ENCODE assay signal across 10 mouse cellular contexts in the genomic region with DNA sequence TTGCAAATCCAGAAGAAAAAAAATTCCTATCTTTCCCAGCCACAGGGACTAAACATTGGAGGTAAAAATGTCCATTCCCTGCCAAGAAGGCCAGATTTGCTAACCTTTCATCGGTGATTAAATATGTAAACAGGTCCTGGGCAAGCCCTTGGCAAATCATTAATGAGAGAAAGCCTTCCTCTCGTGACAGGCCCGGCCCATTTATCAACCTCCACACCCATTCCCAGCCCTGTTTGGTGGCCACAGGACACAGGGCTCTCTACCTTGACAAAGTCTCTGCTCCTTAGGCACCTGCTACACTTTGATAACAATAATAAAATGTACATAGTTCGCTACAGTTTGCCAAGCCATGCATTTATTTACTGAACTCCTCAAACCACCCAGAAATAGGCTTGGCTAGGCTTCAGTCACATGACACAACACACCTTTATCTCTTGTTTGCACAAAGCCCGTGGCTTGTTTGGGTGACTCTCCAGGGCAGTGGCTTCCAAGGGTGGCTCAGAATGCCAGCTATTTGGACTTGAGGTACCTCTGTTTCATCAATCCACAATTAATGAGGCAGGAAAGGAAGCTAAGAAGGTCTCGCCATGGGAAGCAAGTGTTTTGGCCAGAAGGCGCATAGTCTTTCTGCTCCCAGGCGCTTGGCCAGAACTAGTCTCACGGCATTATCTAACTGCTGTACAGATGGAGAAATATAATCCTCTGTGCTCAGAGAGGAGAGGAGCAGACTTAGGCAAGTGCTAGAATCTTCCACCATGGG. TPM values are rescaled to one million over a fixed set of nuclear protein-coding genes. Genes with fewer than 3 reads are reported as not detected.
DNase-seq lines count a peak whose midpoint lies in the region; ATAC-seq lines count a peak whose summit lies in the region.
"Had no signal": no experiment of that assay in that cellular context is flagged by ENCODE, and none has a peak within 500 bp of the region (broad histone marks: within the 10 kb centered on the region; RNA-seq: fewer than 3 reads in every experiment).

No protein-coding gene starts in this region.

- 61% methylated on average over 9 of the region's 9 CpGs for WGBS in kidney, embryonic 14.5 days
- 55% methylated on average over 9 of the region's 9 CpGs for WGBS in liver, embryonic 11.5 days
- WGBS in stomach, embryonic 15.5 days = 27% methylated on average over 9 of the region's 9 CpGs
- WGBS in embryonic facial prominence, embryonic 10.5 days = 84% methylated on average over 9 of the region's 9 CpGs

- no peak for ATAC-seq in kidney, embryonic 14.5 days (ENCODE audit: low FRiP score, low TSS enrichment)
- peak; percentile 63 for ATAC-seq in liver, embryonic 11.5 days (replicated peaks; ENCODE audit: low FRiP score)
- ATAC-seq in stomach, embryonic 15.5 days (ENCODE audit: insufficient read depth, low FRiP score, low read depth) = peak; percentile 92

- H3K27me3 ChIP-seq in kidney, embryonic 14.5 days (ENCODE audit: control insufficient read depth, insufficient read depth, low read length) = no peaks in the 10 kb centered on the region
- no peaks in the 10 kb centered on the region for H3K27me3 ChIP-seq in liver, embryonic 11.5 days (replicated peaks; ENCODE audit: control insufficient read depth, insufficient read depth, low read length)
- H3K27me3 ChIP-seq in stomach, embryonic 15.5 days (replicated peaks) = no peaks in the 10 kb centered on the region
- peaks cover 14% of the 10 kb centered on the region for H3K27me3 ChIP-seq in embryonic facial prominence, embryonic 10.5 days (replicated peaks; ENCODE audit: low read depth, poor library complexity, severe bottlenecking)

- intact Hi-C loops in left cerebral cortex, postnatal 25 days (cut with DNase I) = loop anchor here (5.0 kb wide), 4 partner anchors 78 to 212 kb away; no protein-coding TSS in a partner anchor

- no peaks in the 10 kb centered on the region for H3K9me3 ChIP-seq in kidney, embryonic 14.5 days (ENCODE audit: control insufficient read depth, low read length)
- H3K9me3 ChIP-seq in liver, embryonic 11.5 days (ENCODE audit: control insufficient read depth, low read length) = no peaks in the 10 kb centered on the region
- H3K9me3 ChIP-seq in stomach, embryonic 15.5 days = no peaks in the 10 kb centered on the region
- no peaks in the 10 kb centered on the region for H3K9me3 ChIP-seq in embryonic facial prominence, embryonic 10.5 days

- H3K27ac ChIP-seq in kidney, embryonic 14.5 days (ENCODE audit: low read depth, low read length) = no peak overlapping the region
- H3K27ac ChIP-seq in liver, embryonic 11.5 days (ENCODE audit: low read depth, low read length) = peak overlapping the region; percentile 52; the same call in 1 of the 2 replicates
- peak overlapping the region; percentile 75 for H3K27ac ChIP-seq in stomach, embryonic 15.5 days
- no peak overlapping the region for H3K27ac ChIP-seq in embryonic facial prominence, embryonic 10.5 days (replicated peaks)
- H3K27ac ChIP-seq: heart, adult 2 months; left cerebral cortex, adult 2 months had no signal

- peaks cover 16% of the 10 kb centered on the region for H3K4me1 ChIP-seq in kidney, embryonic 14.5 days (ENCODE audit: control insufficient read depth, insufficient read depth, low read length)
- H3K4me1 ChIP-seq in liver, embryonic 11.5 days (replicated peaks; ENCODE audit: control insufficient read depth, insufficient read depth, low read length) = peaks cover 15% of the 10 kb centered on the region
- H3K4me1 ChIP-seq in stomach, embryonic 15.5 days = peaks cover 22% of the 10 kb centered on the region; the same call in 1 of the 2 replicates
- peaks cover 18% of the 10 kb centered on the region for H3K4me1 ChIP-seq in embryonic facial prominence, embryonic 10.5 days

- no peak overlapping the region for H3K4me2 ChIP-seq in kidney, embryonic 14.5 days (replicated peaks; ENCODE audit: low read depth, low read length)
- H3K4me2 ChIP-seq in liver, embryonic 11.5 days = peak overlapping the region; percentile 37
- H3K4me2 ChIP-seq in stomach, embryonic 15.5 days = peak overlapping the region; percentile 3; the same call in 1 of the 2 replicates

- no peaks in the 10 kb centered on the region for H3K36me3 ChIP-seq in kidney, embryonic 14.5 days (ENCODE audit: control insufficient read depth, insufficient read depth, low read length)
- H3K36me3 ChIP-seq in liver, embryonic 11.5 days (ENCODE audit: control insufficient read depth, insufficient read depth, low read length) = no peaks in the 10 kb centered on the region
- H3K36me3 ChIP-seq in stomach, embryonic 15.5 days = no peaks in the 10 kb centered on the region
- H3K36me3 ChIP-seq in embryonic facial prominence, embryonic 10.5 days (replicated peaks) = no peaks in the 10 kb centered on the region

- H3K9ac ChIP-seq in kidney, embryonic 14.5 days (ENCODE audit: low read depth, low read length) = no peak overlapping the region
- H3K9ac ChIP-seq in liver, embryonic 11.5 days (ENCODE audit: low read depth, low read length) = no peak overlapping the region
- H3K9ac ChIP-seq in stomach, embryonic 15.5 days = no peak overlapping the region

- H3K4me3 ChIP-seq in kidney, embryonic 14.5 days (ENCODE audit: low read length) = no peak overlapping the region
- H3K4me3 ChIP-seq in liver, embryonic 11.5 days (ENCODE audit: low read depth, low read length) = no peak overlapping the region
- no peak overlapping the region for H3K4me3 ChIP-seq in stomach, embryonic 15.5 days (replicated peaks)
- H3K4me3 ChIP-seq in embryonic facial prominence, embryonic 10.5 days = no peak overlapping the region
- H3K4me3 ChIP-seq: heart, adult 2 months; left cerebral cortex, adult 2 months had no signal

- peak; percentile 86 for DNase-seq in kidney, adult 11 months
- peak; percentile 55 for DNase-seq in fat pad, adult 2 months (ENCODE audit: extremely low read depth, low read depth, low spot score)
- no peak for DNase-seq in liver, embryonic 11.5 days (ENCODE audit: low spot score)
- DNase-seq in embryonic facial prominence, embryonic 10.5 days (ENCODE audit: low spot score) = no peak
- no peak for DNase-seq in left cerebral cortex, postnatal 25 days (ENCODE audit: low spot score in 2 of 2)
- DNase-seq in ovary, postnatal 10 days (ENCODE audit: low spot score) = no peak

RNA-seq across cellular contexts. Expression of a gene that starts 21.3 kb away (rescaled TPM):
- polyA plus RNA-seq in kidney, embryonic 14.5 days (2014; fragmentation: Nextera tagmentation; extraction: Ambion mirVana) = 3.1 and 3.5 TPM in 2 replicates
- polyA plus RNA-seq in liver, embryonic 11.5 days (2014; fragmentation: Nextera tagmentation; extraction: Ambion mirVana) = 0.44 and 0.45 TPM in 2 replicates
- polyA plus RNA-seq in stomach, embryonic 15.5 days (2015; fragmentation: Nextera tagmentation; extraction: Ambion mirVana) = 5.6 and 7.3 TPM in 2 replicates
- 6.8 and 8.4 TPM in 2 replicates for polyA plus RNA-seq in embryonic facial prominence, embryonic 10.5 days (2016; fragmentation: Nextera tagmentation; extraction: Ambion mirVana)
- total RNA-seq in left cerebral cortex, postnatal 25 days (2021) = 100 to 1,000 TPM; 629 to 631 TPM

Comparison
In these comparisons a context has a peak if more than half of its experiments do, and no peak if none do; other contexts are left out.
1. DNase-seq: peak in kidney, adult 11 months (single experiment) and fat pad, adult 2 months (single experiment); none in liver, embryonic 11.5 days (single experiment), embryonic facial prominence, embryonic 10.5 days (single experiment), left cerebral cortex, postnatal 25 days (0 of 2) and ovary, postnatal 10 days (single experiment).
2. H3K27ac ChIP-seq: peak in liver, embryonic 11.5 days (single experiment) and stomach, embryonic 15.5 days (single experiment); none in kidney, embryonic 14.5 days (single experiment) and embryonic facial prominence, embryonic 10.5 days (single experiment).